Mouse (Mus musculus) heart, postnatal 0 days (tissue): ENCODE data around the gene Hmbs.

Experiments
- CTCF ChIP-seq: IDR thresholded peaks from 2 replicates; pipeline ENCODE4 v1.5.1; 2016; ENCODE audit warnings: antibody characterized with exemption, control low read depth, low read depth
- EP300 ChIP-seq: IDR thresholded peaks from 2 replicates; pipeline ENCODE4 v1.6.1; 2016; ENCODE audit warnings: antibody characterized with exemption, low read depth

DNA sequence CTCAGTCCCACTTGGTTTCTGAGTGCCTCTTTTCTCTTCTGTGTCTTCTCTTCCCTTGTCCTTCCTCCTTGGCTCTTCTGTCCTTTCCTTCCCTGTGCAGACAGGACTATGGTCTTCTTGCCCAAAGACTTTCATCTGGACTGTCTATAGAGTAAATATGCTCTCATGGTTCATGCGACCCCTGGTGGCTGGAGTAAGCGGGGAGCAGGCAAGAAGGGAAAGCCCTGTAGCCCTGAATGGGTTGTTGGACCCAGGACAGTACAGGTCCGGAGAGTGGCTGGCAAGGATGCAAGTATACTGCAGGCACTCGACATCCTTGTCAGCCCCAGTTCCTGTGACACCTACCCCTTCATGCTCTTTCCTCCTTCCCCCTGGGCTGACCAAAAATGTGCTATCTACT is 47.4 kb upstream of the Hmbs start:
- no peak for TF ChIP-seq EP300
- peak; percentile 79 for TF ChIP-seq CTCF
